Mouse (Mus musculus): ENCODE results near the gene Kdsr. TPM values are rescaled to one million over a fixed set of nuclear protein-coding genes. Genes with fewer than 3 reads are reported as not detected.

The Kdsr gene
- polyA plus RNA-seq, 1 experiment: 0.02 TPM

GRCm38 (mm10) chr1:106688161-106688516 is 71.4 kb downstream of the Kdsr start:
- H3K27me3 ChIP-seq (ENCODE audit: control insufficient read depth): no peaks in the 10 kb centered on the region
- TF ChIP-seq GATA1 (IDR thresholded peaks at IDR 0.05; ENCODE audit: low read length): no peak
- TF ChIP-seq TAL1 (IDR thresholded peaks at IDR 0.05; ENCODE audit: low read length): no peak
- H3K9me3 ChIP-seq (ENCODE audit: control insufficient read depth, low read length): no peaks in the 10 kb centered on the region
- peaks cover 3% of the 10 kb centered on the region for H3K4me1 ChIP-seq (ENCODE audit: control insufficient read depth)
- H3K4me3 ChIP-seq (replicated peaks): no peak overlapping the region
- H3K36me3 ChIP-seq (ENCODE audit: control insufficient read depth): no peaks in the 10 kb centered on the region

GRCm38 (mm10) chr1:106687435-106688160 is 71.9 kb downstream of the Kdsr start:
- H3K4me3 ChIP-seq (replicated peaks): no peak overlapping the region
- H3K9me3 ChIP-seq (ENCODE audit: control insufficient read depth, low read length): no peaks in the 10 kb centered on the region
- no peaks in the 10 kb centered on the region for H3K36me3 ChIP-seq (ENCODE audit: control insufficient read depth)
- peaks cover under 1% of the 10 kb centered on the region for H3K4me1 ChIP-seq (ENCODE audit: control insufficient read depth)
- no peaks in the 10 kb centered on the region for H3K27me3 ChIP-seq (ENCODE audit: control insufficient read depth)
- TF ChIP-seq GATA1 (IDR thresholded peaks at IDR 0.05; ENCODE audit: low read length) (no peak), TAL1 (IDR thresholded peaks at IDR 0.05; ENCODE audit: low read length) (no peak)

GRCm38 (mm10) chr1:106685702-106686101 is 73.8 kb downstream of the Kdsr start:
- no peaks in the 10 kb centered on the region for H3K9me3 ChIP-seq (ENCODE audit: control insufficient read depth, low read length)
- H3K36me3 ChIP-seq (ENCODE audit: control insufficient read depth): no peaks in the 10 kb centered on the region
- no peaks in the 10 kb centered on the region for H3K27me3 ChIP-seq (ENCODE audit: control insufficient read depth)
- TF ChIP-seq GATA1 (IDR thresholded peaks at IDR 0.05; ENCODE audit: low read length): no peak
- TF ChIP-seq TAL1 (IDR thresholded peaks at IDR 0.05; ENCODE audit: low read length): no peak
- no peaks in the 10 kb centered on the region; the same call in none of the 2 replicates for H3K4me1 ChIP-seq (ENCODE audit: control insufficient read depth)
- no peak overlapping the region for H3K4me3 ChIP-seq (replicated peaks)

- TF ChIP-seq TAL1 (IDR thresholded peaks at IDR 0.05; ENCODE audit: low read length): no peak
- TF ChIP-seq GATA1 (IDR thresholded peaks at IDR 0.05; ENCODE audit: low read length): no peak
- Histone ChIP-seq H3K36me3 (ENCODE audit: control insufficient read depth) (no peaks in the 10 kb centered on the region), H3K4me1 (ENCODE audit: control insufficient read depth) (no peaks in the 10 kb centered on the region; the same call in none of the 2 replicates), H3K9me3 (ENCODE audit: control insufficient read depth, low read length) (no peaks in the 10 kb centered on the region), H3K4me3 (replicated peaks) (no peak overlapping the region), H3K27me3 (ENCODE audit: control insufficient read depth) (no peaks in the 10 kb centered on the region)
These were observed 75.0 kb downstream of the Kdsr start for GRCm38 (mm10) chr1:106684546-106684945.

GRCm38 (mm10) chr1:106682829-106683228 is 76.7 kb downstream of the Kdsr start:
- Histone ChIP-seq H3K4me1 (ENCODE audit: control insufficient read depth) (no peaks in the 10 kb centered on the region; the same call in none of the 2 replicates), H3K4me3 (replicated peaks) (no peak overlapping the region), H3K36me3 (ENCODE audit: control insufficient read depth) (no peaks in the 10 kb centered on the region), H3K27me3 (ENCODE audit: control insufficient read depth) (no peaks in the 10 kb centered on the region), H3K9me3 (ENCODE audit: control insufficient read depth, low read length) (no peaks in the 10 kb centered on the region)
- TF ChIP-seq TAL1 (IDR thresholded peaks at IDR 0.05; ENCODE audit: low read length) (no peak), GATA1 (IDR thresholded peaks at IDR 0.05; ENCODE audit: low read length) (no peak)

- Histone ChIP-seq H3K9me3 (ENCODE audit: control insufficient read depth, low read length) (no peaks in the 10 kb centered on the region), H3K4me3 (replicated peaks) (no peak overlapping the region), H3K27me3 (ENCODE audit: control insufficient read depth) (no peaks in the 10 kb centered on the region), H3K4me1 (ENCODE audit: control insufficient read depth) (no peaks in the 10 kb centered on the region), H3K36me3 (ENCODE audit: control insufficient read depth) (no peaks in the 10 kb centered on the region)
- TF ChIP-seq GATA1 (IDR thresholded peaks at IDR 0.05; ENCODE audit: low read length) (no peak), TAL1 (IDR thresholded peaks at IDR 0.05; ENCODE audit: low read length) (no peak)
These were observed 79.6 kb downstream of the Kdsr start for GRCm38 (mm10) chr1:106679800-106680515.

- TF ChIP-seq GATA1 (IDR thresholded peaks at IDR 0.05; ENCODE audit: low read length) (no peak), TAL1 (IDR thresholded peaks at IDR 0.05; ENCODE audit: low read length) (no peak)
- no peaks in the 10 kb centered on the region for H3K4me1 ChIP-seq (ENCODE audit: control insufficient read depth)
- no peak overlapping the region for H3K4me3 ChIP-seq (replicated peaks)
- no peaks in the 10 kb centered on the region for H3K27me3 ChIP-seq (ENCODE audit: control insufficient read depth)
- H3K36me3 ChIP-seq (ENCODE audit: control insufficient read depth): no peaks in the 10 kb centered on the region
- no peaks in the 10 kb centered on the region for H3K9me3 ChIP-seq (ENCODE audit: control insufficient read depth, low read length)
These were observed 81.5 kb downstream of the Kdsr start for GRCm38 (mm10) chr1:106678060-106678478.

Other genes with a start within 250 kb of the Kdsr start
- gene Bcl2, start 45.5 kb downstream of the Kdsr start, polyA plus RNA-seq (2012): 0.01 TPM in 1 of 2 replicates, not detected in the other
- 0.37 and 0.44 TPM in 2 replicates for gene Vps4b, start 37.0 kb upstream of the Kdsr start, polyA plus RNA-seq (2012)
- not detected in 2 replicates for gene Serpinb5, start 101.4 kb upstream of the Kdsr start, polyA plus RNA-seq (2012)
- gene Serpinb12, start 174.7 kb upstream of the Kdsr start, polyA plus RNA-seq (2012): 0.04 TPM in 1 of 2 replicates, not detected in the other
- 0.04 TPM in 1 of 2 replicates, not detected in the other for gene Serpinb13, start 221.3 kb upstream of the Kdsr start, polyA plus RNA-seq (2012)